Mouse (Mus musculus): ENCODE data around the gene Otof. TPM values are rescaled to one million over a fixed set of nuclear protein-coding genes. Genes with fewer than 3 reads are reported as not detected.

Otof gene
- polyA plus RNA-seq, 1 experiment from 2014 or later, result 0.30 TPM

GRCm38 (mm10) chr5:30415876-30416275, 45.9 kb downstream of the Otof start:
- H3K9me3 ChIP-seq (replicated peaks; ENCODE audit: control insufficient read depth, low read length), result no peaks in the 10 kb centered on the region
- H3K27ac ChIP-seq (ENCODE audit: low read length), result no peak overlapping the region
- H3K27me3 ChIP-seq (ENCODE audit: control insufficient read depth, insufficient read depth, low read length), result no peaks in the 10 kb centered on the region
- H3K9ac ChIP-seq (ENCODE audit: low read length), result no peak overlapping the region
- H3K4me3 ChIP-seq (replicated peaks; ENCODE audit: low read length), result no peak overlapping the region
- H3K36me3 ChIP-seq (ENCODE audit: control insufficient read depth, insufficient read depth, low read length), result no peaks in the 10 kb centered on the region
- no peak for ATAC-seq (ENCODE audit: insufficient read depth, low FRiP score)
- WGBS, result 70% methylated on average over 4 of the region's 4 CpGs
- H3K4me2 ChIP-seq (ENCODE audit: low read depth, low read length), result no peak overlapping the region
- H3K4me1 ChIP-seq (ENCODE audit: control insufficient read depth, insufficient read depth, low read length), result no peaks in the 10 kb centered on the region

- H3K4me2 ChIP-seq (ENCODE audit: low read depth, low read length), result no peak overlapping the region
- H3K9me3 ChIP-seq (replicated peaks; ENCODE audit: control insufficient read depth, low read length), result no peaks in the 10 kb centered on the region
- no peaks in the 10 kb centered on the region for H3K27me3 ChIP-seq (ENCODE audit: control insufficient read depth, insufficient read depth, low read length)
- 60% methylated on average over 2 of the region's 2 CpGs for WGBS
- H3K4me1 ChIP-seq (ENCODE audit: control insufficient read depth, insufficient read depth, low read length), result no peaks in the 10 kb centered on the region
- no peak overlapping the region for H3K27ac ChIP-seq (ENCODE audit: low read length)
- no peaks in the 10 kb centered on the region for H3K36me3 ChIP-seq (ENCODE audit: control insufficient read depth, insufficient read depth, low read length)
- no peak overlapping the region for H3K9ac ChIP-seq (ENCODE audit: low read length)
- ATAC-seq (ENCODE audit: insufficient read depth, low FRiP score), result no peak
- no peak overlapping the region for H3K4me3 ChIP-seq (replicated peaks; ENCODE audit: low read length)
These were observed 46.4 kb downstream of the Otof start for GRCm38 (mm10) chr5:30415381-30415780.

GRCm38 (mm10) chr5:30411524-30411923, 50.2 kb downstream of the Otof start:
- Histone ChIP-seq H3K4me2 (ENCODE audit: low read depth, low read length) (no peak overlapping the region), H3K9ac (ENCODE audit: low read length) (no peak overlapping the region), H3K4me1 (ENCODE audit: control insufficient read depth, insufficient read depth, low read length) (no peaks in the 10 kb centered on the region), H3K27ac (ENCODE audit: low read length) (no peak overlapping the region), H3K4me3 (replicated peaks; ENCODE audit: low read length) (no peak overlapping the region), H3K9me3 (replicated peaks; ENCODE audit: control insufficient read depth, low read length) (no peaks in the 10 kb centered on the region), H3K36me3 (ENCODE audit: control insufficient read depth, insufficient read depth, low read length) (no peaks in the 10 kb centered on the region), H3K27me3 (ENCODE audit: control insufficient read depth, insufficient read depth, low read length) (no peaks in the 10 kb centered on the region)
- no peak for ATAC-seq (ENCODE audit: insufficient read depth, low FRiP score)
- WGBS, result 57% methylated on average over 10 of the region's 10 CpGs

GRCm38 (mm10) chr5:30406876-30407275, 54.9 kb downstream of the Otof start:
- Histone ChIP-seq H3K9me3 (replicated peaks; ENCODE audit: control insufficient read depth, low read length) (no peaks in the 10 kb centered on the region), H3K27me3 (ENCODE audit: control insufficient read depth, insufficient read depth, low read length) (no peaks in the 10 kb centered on the region), H3K9ac (ENCODE audit: low read length) (no peak overlapping the region), H3K4me1 (ENCODE audit: control insufficient read depth, insufficient read depth, low read length) (no peaks in the 10 kb centered on the region), H3K27ac (ENCODE audit: low read length) (no peak overlapping the region), H3K4me2 (ENCODE audit: low read depth, low read length) (no peak overlapping the region), H3K4me3 (replicated peaks; ENCODE audit: low read length) (no peak overlapping the region), H3K36me3 (ENCODE audit: control insufficient read depth, insufficient read depth, low read length) (no peaks in the 10 kb centered on the region)
- ATAC-seq (ENCODE audit: insufficient read depth, low FRiP score), result no peak
- 15% methylated on average over 9 of the region's 9 CpGs for WGBS

GRCm38 (mm10) chr5:30401165-30401564, 60.6 kb downstream of the Otof start:
- H3K4me3 ChIP-seq (replicated peaks; ENCODE audit: low read length), result no peak overlapping the region
- no peaks in the 10 kb centered on the region; the same call in 1 of the 2 replicates for H3K9me3 ChIP-seq (replicated peaks; ENCODE audit: control insufficient read depth, low read length)
- no peak for ATAC-seq (ENCODE audit: insufficient read depth, low FRiP score)
- H3K36me3 ChIP-seq (ENCODE audit: control insufficient read depth, insufficient read depth, low read length), result no peaks in the 10 kb centered on the region
- H3K27me3 ChIP-seq (ENCODE audit: control insufficient read depth, insufficient read depth, low read length), result no peaks in the 10 kb centered on the region
- no peak overlapping the region for H3K4me2 ChIP-seq (ENCODE audit: low read depth, low read length)
- no peaks in the 10 kb centered on the region for H3K4me1 ChIP-seq (ENCODE audit: control insufficient read depth, insufficient read depth, low read length)
- 48% methylated on average over 8 of the region's 8 CpGs for WGBS
- no peak overlapping the region for H3K27ac ChIP-seq (ENCODE audit: low read length)
- H3K9ac ChIP-seq (ENCODE audit: low read length), result no peak overlapping the region

- Histone ChIP-seq H3K4me3 (replicated peaks; ENCODE audit: low read length) (no peak overlapping the region), H3K9ac (ENCODE audit: low read length) (no peak overlapping the region), H3K9me3 (replicated peaks; ENCODE audit: control insufficient read depth, low read length) (no peaks in the 10 kb centered on the region; the same call in 1 of the 2 replicates), H3K4me2 (ENCODE audit: low read depth, low read length) (no peak overlapping the region), H3K27ac (ENCODE audit: low read length) (no peak overlapping the region), H3K36me3 (ENCODE audit: control insufficient read depth, insufficient read depth, low read length) (no peaks in the 10 kb centered on the region), H3K27me3 (ENCODE audit: control insufficient read depth, insufficient read depth, low read length) (no peaks in the 10 kb centered on the region), H3K4me1 (ENCODE audit: control insufficient read depth, insufficient read depth, low read length) (no peaks in the 10 kb centered on the region)
- WGBS, result 80% methylated on average over 5 of the region's 5 CpGs
- ATAC-seq (ENCODE audit: insufficient read depth, low FRiP score), result no peak
These were observed 61.2 kb downstream of the Otof start for GRCm38 (mm10) chr5:30400521-30400920.

- no peaks in the 10 kb centered on the region for H3K27me3 ChIP-seq (ENCODE audit: control insufficient read depth, insufficient read depth, low read length)
- no peak for ATAC-seq (ENCODE audit: insufficient read depth, low FRiP score)
- H3K4me3 ChIP-seq (replicated peaks; ENCODE audit: low read length), result no peak overlapping the region
- no peak overlapping the region for H3K4me2 ChIP-seq (ENCODE audit: low read depth, low read length)
- no peak overlapping the region for H3K27ac ChIP-seq (ENCODE audit: low read length)
- H3K9ac ChIP-seq (ENCODE audit: low read length), result no peak overlapping the region
- H3K9me3 ChIP-seq (replicated peaks; ENCODE audit: control insufficient read depth, low read length), result no peaks in the 10 kb centered on the region
- no peaks in the 10 kb centered on the region for H3K36me3 ChIP-seq (ENCODE audit: control insufficient read depth, insufficient read depth, low read length)
- no peaks in the 10 kb centered on the region for H3K4me1 ChIP-seq (ENCODE audit: control insufficient read depth, insufficient read depth, low read length)
- 30% methylated on average over 7 of the region's 7 CpGs for WGBS
These were observed 70.3 kb downstream of the Otof start for GRCm38 (mm10) chr5:30391473-30391872.

- H3K9me3 ChIP-seq (replicated peaks; ENCODE audit: control insufficient read depth, low read length), result no peaks in the 10 kb centered on the region
- 84% methylated on average over 5 of the region's 5 CpGs for WGBS
- H3K4me3 ChIP-seq (replicated peaks; ENCODE audit: low read length), result no peak overlapping the region
- H3K36me3 ChIP-seq (ENCODE audit: control insufficient read depth, insufficient read depth, low read length), result no peaks in the 10 kb centered on the region
- H3K4me2 ChIP-seq (ENCODE audit: low read depth, low read length), result no peak overlapping the region
- H3K4me1 ChIP-seq (ENCODE audit: control insufficient read depth, insufficient read depth, low read length), result no peaks in the 10 kb centered on the region
- H3K27me3 ChIP-seq (ENCODE audit: control insufficient read depth, insufficient read depth, low read length), result no peaks in the 10 kb centered on the region
- no peak overlapping the region for H3K9ac ChIP-seq (ENCODE audit: low read length)
- no peak overlapping the region for H3K27ac ChIP-seq (ENCODE audit: low read length)
- ATAC-seq (ENCODE audit: insufficient read depth, low FRiP score), result no peak
These were observed 71.9 kb downstream of the Otof start for GRCm38 (mm10) chr5:30389836-30390235.

- no peaks in the 10 kb centered on the region for H3K4me1 ChIP-seq (ENCODE audit: control insufficient read depth, insufficient read depth, low read length)
- no peak overlapping the region for H3K4me3 ChIP-seq (replicated peaks; ENCODE audit: low read length)
- no peaks in the 10 kb centered on the region for H3K36me3 ChIP-seq (ENCODE audit: control insufficient read depth, insufficient read depth, low read length)
- H3K27me3 ChIP-seq (ENCODE audit: control insufficient read depth, insufficient read depth, low read length), result no peaks in the 10 kb centered on the region
- H3K9ac ChIP-seq (ENCODE audit: low read length), result no peak overlapping the region
- ATAC-seq (ENCODE audit: insufficient read depth, low FRiP score), result no peak
- no peak overlapping the region for H3K27ac ChIP-seq (ENCODE audit: low read length)
- H3K9me3 ChIP-seq (replicated peaks; ENCODE audit: control insufficient read depth, low read length), result no peaks in the 10 kb centered on the region
- no peak overlapping the region for H3K4me2 ChIP-seq (ENCODE audit: low read depth, low read length)
- 84% methylated on average over 6 of the region's 6 CpGs for WGBS
These were observed 74.0 kb downstream of the Otof start for GRCm38 (mm10) chr5:30387726-30388125.

- Histone ChIP-seq H3K27ac (ENCODE audit: low read length) (no peak overlapping the region), H3K9ac (ENCODE audit: low read length) (no peak overlapping the region; the same call in 1 of the 2 replicates), H3K36me3 (ENCODE audit: control insufficient read depth, insufficient read depth, low read length) (no peaks in the 10 kb centered on the region), H3K9me3 (replicated peaks; ENCODE audit: control insufficient read depth, low read length) (no peaks in the 10 kb centered on the region), H3K4me3 (replicated peaks; ENCODE audit: low read length) (no peak overlapping the region), H3K4me1 (ENCODE audit: control insufficient read depth, insufficient read depth, low read length) (no peaks in the 10 kb centered on the region), H3K4me2 (ENCODE audit: low read depth, low read length) (no peak overlapping the region), H3K27me3 (ENCODE audit: control insufficient read depth, insufficient read depth, low read length) (no peaks in the 10 kb centered on the region)
- WGBS, result 40% methylated on average over 7 of the region's 7 CpGs
- no peak; the same call in 1 of the 2 replicates for ATAC-seq (ENCODE audit: insufficient read depth, low FRiP score)
These were observed 78.9 kb downstream of the Otof start for GRCm38 (mm10) chr5:30382876-30383275.
